Mouse (Mus musculus) CH12.LX (cell line): ENCODE data around the gene Ttll11.

Experiments
- CHD2 ChIP-seq: IDR thresholded peaks from 2 replicates; pipeline ENCODE4 v1.6.1; 2011; ENCODE audit warnings: low read length, improper control_type of control experiment
- CTCF ChIP-seq, 2 experiments: IDR thresholded peaks in 1 of 2; conservative IDR thresholded peaks in 1 of 2; 2 replicates each; pipeline ENCODE4 v1.5.1; 2011 to 2012; ENCODE audit warnings: low read depth in 2 of 2, low read length in 2 of 2, improper control_type of control experiment in 1 of 2, inconsistent platforms in 1 of 2, mild to moderate bottlenecking in 1 of 2, moderate library complexity in 1 of 2
- EP300 ChIP-seq: IDR thresholded peaks from 2 replicates; pipeline ENCODE4 v1.6.1; 2011; ENCODE audit warnings: low read length, improper control_type of control experiment
- ETS1 ChIP-seq: conservative IDR thresholded peaks from 2 replicates; pipeline ENCODE4 v1.6.1; 2012; ENCODE audit warnings: low read depth, mild to moderate bottlenecking, inconsistent platforms, low read length, improper control_type of control experiment, moderate library complexity
- HCFC1 ChIP-seq: IDR thresholded peaks from 2 replicates; pipeline ENCODE4 v1.6.1; 2012; ENCODE audit warnings: low read depth, mild to moderate bottlenecking, inconsistent platforms, low read length, improper control_type of control experiment
- POLR2A ChIP-seq: IDR thresholded peaks from 2 replicates; pipeline ENCODE4 v1.6.1; 2011; ENCODE audit warnings: low read depth, mild to moderate bottlenecking, improper control_type of control experiment, low read length
- POLR2AphosphoS2 ChIP-seq: IDR thresholded peaks from 2 replicates; pipeline ENCODE4 v1.6.1; 2011; ENCODE audit warnings: low read depth, low read length, improper control_type of control experiment
- RAD21 ChIP-seq: IDR thresholded peaks from 2 replicates; pipeline ENCODE4 v1.6.1; 2011; ENCODE audit warnings: low read depth, mild to moderate bottlenecking, low read length, improper control_type of control experiment, moderate library complexity
- TCF12 ChIP-seq: IDR thresholded peaks from 2 replicates; pipeline ENCODE4 v1.6.1; 2014; ENCODE audit warnings: low read depth, mild to moderate bottlenecking, inconsistent platforms, low read length, improper control_type of control experiment
- USF1 ChIP-seq: IDR thresholded peaks from 2 replicates; pipeline ENCODE4 v1.6.1; 2014; ENCODE audit warnings: low read depth, mild to moderate bottlenecking, inconsistent platforms, low read length, improper control_type of control experiment
- USF2 ChIP-seq: conservative IDR thresholded peaks from 2 replicates; pipeline ENCODE4 v1.6.1; 2011; ENCODE audit warnings: low read depth, low read length, improper control_type of control experiment
- ZC3H11A ChIP-seq: IDR thresholded peaks from 2 replicates; pipeline ENCODE4 v1.6.1; 2012; ENCODE audit warnings: low read depth, mild to moderate bottlenecking, inconsistent platforms, low read length, improper control_type of control experiment

DNA sequence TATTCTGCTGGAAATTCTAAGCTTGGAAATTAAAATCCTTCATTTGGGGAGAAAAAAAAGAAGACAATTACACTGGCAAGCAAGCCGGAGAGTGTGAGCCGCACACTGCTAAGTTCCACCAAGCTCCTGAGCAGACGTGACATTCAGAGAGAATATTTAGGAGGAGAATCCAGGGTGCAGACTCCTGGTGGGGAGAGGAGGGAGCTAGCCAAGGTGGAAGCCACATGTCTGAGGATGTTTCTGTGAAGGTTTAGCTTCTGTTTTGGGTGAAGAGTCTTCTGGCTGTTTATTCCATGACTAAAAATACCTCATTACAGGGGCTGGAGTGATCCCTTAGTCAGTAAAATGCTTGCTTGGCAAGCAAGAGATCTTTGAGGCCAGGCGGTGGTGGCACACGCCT lies 200.4 kb downstream of the Ttll11 start:
- no peak for TF ChIP-seq CTCF (conservative IDR thresholded peaks at IDR 0.05 in 1 of 2, IDR thresholded peaks at IDR 0.05 in 1 of 2; ENCODE audit: low read depth in 2 of 2, low read length in 2 of 2)
- TF ChIP-seq POLR2A = no peak
- no peak for TF ChIP-seq USF2
- no peak for TF ChIP-seq ETS1
- TF ChIP-seq TCF12 = no peak
- no peak for TF ChIP-seq EP300
- TF ChIP-seq CHD2 = no peak
- TF ChIP-seq HCFC1 = no peak
- TF ChIP-seq USF1 = no peak
- no peak for TF ChIP-seq RAD21
- TF ChIP-seq POLR2AphosphoS2 = no peak
- no peak for TF ChIP-seq ZC3H11A
